Mouse (Mus musculus): ENCODE measurements around the gene Ldlrap1. TPM values are rescaled to one million over a fixed set of nuclear protein-coding genes. Genes with fewer than 3 reads are reported as not detected.
A peak's percentile ranks its signal among the peaks of the same experiment; 100 is the strongest.

Gene Ldlrap1
- polyA plus RNA-seq, 1 experiment from 2014 or later = 23.1 TPM

DNA sequence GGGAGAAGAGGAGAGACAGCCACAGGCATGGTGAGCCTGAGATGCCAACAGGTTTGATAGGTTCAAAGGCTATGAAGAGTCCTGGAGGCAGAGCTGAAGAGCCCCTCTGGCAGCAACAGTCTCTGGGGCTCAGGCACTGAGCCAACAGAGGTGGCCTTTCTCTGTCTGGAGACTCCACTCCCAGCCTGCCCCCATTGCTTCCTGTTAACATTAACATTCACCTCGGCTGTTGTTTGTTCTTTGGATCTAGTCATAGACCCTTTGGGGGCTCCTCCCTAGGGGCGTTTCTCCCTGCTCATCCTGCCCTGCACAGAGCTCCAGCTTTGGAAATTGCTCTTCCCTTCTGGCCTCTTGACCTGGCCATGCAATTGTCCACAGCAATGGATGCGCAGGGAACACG is 42.9 kb downstream of the Ldlrap1 start:
- 0 out of 2 replicates have a peak overlapping the region, but pooled peaks have one; percentile 9 for H3K9ac ChIP-seq (replicated peaks; ENCODE audit: low read length)
- no peak overlapping the region for H3K27ac ChIP-seq (ENCODE audit: low read length)
- WGBS = 40% methylated on average over 4 of the region's 4 CpGs
- H3K27me3 ChIP-seq (ENCODE audit: insufficient read depth, low read length) = no peaks in the 10 kb centered on the region
- H3K9me3 ChIP-seq (ENCODE audit: low read length) = no peaks in the 10 kb centered on the region
- H3K36me3 ChIP-seq (ENCODE audit: insufficient read depth, low read length) = no peaks in the 10 kb centered on the region
- H3K4me3 ChIP-seq (ENCODE audit: low read length) = no peak overlapping the region
- peaks cover 21% of the 10 kb centered on the region for H3K4me1 ChIP-seq (ENCODE audit: insufficient read depth, low read length)
- H3K4me2 ChIP-seq (replicated peaks; ENCODE audit: low read depth, low read length) = no peak overlapping the region
- ATAC-seq (ENCODE audit: low FRiP score, low TSS enrichment) = no peak

DNA sequence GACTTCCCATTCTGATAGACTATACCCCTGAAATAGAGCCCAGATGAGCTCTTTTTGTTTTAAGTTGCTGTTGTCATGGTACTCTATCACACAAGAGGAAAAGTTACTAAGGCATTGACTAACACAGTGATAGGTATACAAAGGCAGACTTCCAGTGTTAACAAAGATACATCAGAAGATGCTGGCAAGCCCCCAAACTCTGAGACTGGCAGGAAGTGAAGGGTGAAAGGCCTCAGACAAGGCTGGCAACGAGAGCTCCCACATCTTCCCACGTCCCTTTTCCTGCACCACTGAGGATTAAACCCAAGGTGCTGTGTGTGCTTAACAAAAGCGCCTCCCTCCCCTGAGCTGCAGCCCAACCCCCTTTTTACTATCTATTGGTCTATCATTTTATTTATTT is 44.6 kb downstream of the Ldlrap1 start:
- 65% methylated on average over 3 of the region's 3 CpGs for WGBS

DNA sequence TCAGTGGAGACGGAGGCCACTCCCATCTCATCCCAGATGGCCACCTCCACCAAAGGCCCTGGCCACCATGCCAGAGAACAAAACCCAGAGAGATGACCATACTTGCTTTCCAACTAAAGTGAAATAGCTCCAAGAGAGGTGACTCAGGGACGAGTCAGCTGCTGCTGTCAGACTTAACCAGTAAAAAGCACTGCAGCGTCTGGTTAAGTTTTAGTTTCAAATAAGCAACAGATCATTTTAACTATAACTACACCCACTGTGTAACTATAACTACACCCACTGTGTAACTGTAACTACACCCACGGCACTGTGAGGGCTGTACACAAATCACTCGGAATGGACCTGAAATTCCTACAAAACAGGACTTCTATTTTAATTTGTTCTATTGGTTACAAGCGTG is 46.7 kb downstream of the Ldlrap1 start:
- H3K9ac ChIP-seq (replicated peaks; ENCODE audit: low read length) = no peak overlapping the region
- H3K27ac ChIP-seq (ENCODE audit: low read length) = no peak overlapping the region
- H3K9me3 ChIP-seq (ENCODE audit: low read length) = no peaks in the 10 kb centered on the region
- H3K27me3 ChIP-seq (ENCODE audit: insufficient read depth, low read length) = no peaks in the 10 kb centered on the region
- peaks cover 18% of the 10 kb centered on the region for H3K4me1 ChIP-seq (ENCODE audit: insufficient read depth, low read length)
- H3K36me3 ChIP-seq (ENCODE audit: insufficient read depth, low read length) = no peaks in the 10 kb centered on the region
- H3K4me2 ChIP-seq (replicated peaks; ENCODE audit: low read depth, low read length) = no peak overlapping the region
- no peak overlapping the region for H3K4me3 ChIP-seq (ENCODE audit: low read length)
- no peak for ATAC-seq (ENCODE audit: low FRiP score, low TSS enrichment)
- WGBS = 76% methylated on average over 6 of the region's 6 CpGs

More for the DNA sequence above, 44.6 kb downstream of the Ldlrap1 start:
- no peak for ATAC-seq (ENCODE audit: low FRiP score, low TSS enrichment)
- Histone ChIP-seq H3K9ac (replicated peaks; ENCODE audit: low read length) (no peak overlapping the region), H3K9me3 (ENCODE audit: low read length) (no peaks in the 10 kb centered on the region), H3K4me2 (replicated peaks; ENCODE audit: low read depth, low read length) (no peak overlapping the region), H3K4me1 (ENCODE audit: insufficient read depth, low read length) (peaks cover 18% of the 10 kb centered on the region), H3K27ac (ENCODE audit: low read length) (no peak overlapping the region), H3K4me3 (ENCODE audit: low read length) (no peak overlapping the region), H3K36me3 (ENCODE audit: insufficient read depth, low read length) (no peaks in the 10 kb centered on the region), H3K27me3 (ENCODE audit: insufficient read depth, low read length) (no peaks in the 10 kb centered on the region)

GRCm38 (mm10) chr4:134720371-134720770 is 47.5 kb downstream of the Ldlrap1 start:
- 70% methylated on average over 3 of the region's 3 CpGs for WGBS
- Histone ChIP-seq H3K4me3 (ENCODE audit: low read length) (no peak overlapping the region), H3K4me2 (replicated peaks; ENCODE audit: low read depth, low read length) (no peak overlapping the region), H3K27ac (ENCODE audit: low read length) (no peak overlapping the region), H3K4me1 (ENCODE audit: insufficient read depth, low read length) (peaks cover 15% of the 10 kb centered on the region), H3K36me3 (ENCODE audit: insufficient read depth, low read length) (no peaks in the 10 kb centered on the region), H3K9me3 (ENCODE audit: low read length) (no peaks in the 10 kb centered on the region), H3K27me3 (ENCODE audit: insufficient read depth, low read length) (no peaks in the 10 kb centered on the region), H3K9ac (replicated peaks; ENCODE audit: low read length) (no peak overlapping the region)
- no peak for ATAC-seq (ENCODE audit: low FRiP score, low TSS enrichment)

- Histone ChIP-seq H3K4me2 (replicated peaks; ENCODE audit: low read depth, low read length) (no peak overlapping the region), H3K4me3 (ENCODE audit: low read length) (no peak overlapping the region), H3K9me3 (ENCODE audit: low read length) (no peaks in the 10 kb centered on the region), H3K27me3 (ENCODE audit: insufficient read depth, low read length) (no peaks in the 10 kb centered on the region), H3K4me1 (ENCODE audit: insufficient read depth, low read length) (peaks cover 6% of the 10 kb centered on the region; the same call in 1 of the 2 replicates), H3K9ac (replicated peaks; ENCODE audit: low read length) (no peak overlapping the region), H3K27ac (ENCODE audit: low read length) (no peak overlapping the region), H3K36me3 (ENCODE audit: insufficient read depth, low read length) (no peaks in the 10 kb centered on the region)
- no peak for ATAC-seq (ENCODE audit: low FRiP score, low TSS enrichment)
- 76% methylated on average over 8 of the region's 8 CpGs for WGBS
Measured at GRCm38 (mm10) chr4:134719489-134719888, 48.3 kb downstream of the Ldlrap1 start.

- Histone ChIP-seq H3K9me3 (ENCODE audit: low read length) (no peaks in the 10 kb centered on the region), H3K36me3 (ENCODE audit: insufficient read depth, low read length) (no peaks in the 10 kb centered on the region), H3K27ac (ENCODE audit: low read length) (no peak overlapping the region), H3K4me2 (replicated peaks; ENCODE audit: low read depth, low read length) (0 out of 2 replicates have a peak overlapping the region, but pooled peaks have one; percentile 7), H3K4me3 (ENCODE audit: low read length) (no peak overlapping the region), H3K27me3 (ENCODE audit: insufficient read depth, low read length) (no peaks in the 10 kb centered on the region), H3K9ac (replicated peaks; ENCODE audit: low read length) (no peak overlapping the region), H3K4me1 (ENCODE audit: insufficient read depth, low read length) (no peaks in the 10 kb centered on the region)
- peak; percentile 88 for ATAC-seq (ENCODE audit: low FRiP score, low TSS enrichment)
- WGBS = 6% methylated on average over 8 of the region's 8 CpGs
Measured at GRCm38 (mm10) chr4:134713937-134714336, 53.9 kb downstream of the Ldlrap1 start.

DNA sequence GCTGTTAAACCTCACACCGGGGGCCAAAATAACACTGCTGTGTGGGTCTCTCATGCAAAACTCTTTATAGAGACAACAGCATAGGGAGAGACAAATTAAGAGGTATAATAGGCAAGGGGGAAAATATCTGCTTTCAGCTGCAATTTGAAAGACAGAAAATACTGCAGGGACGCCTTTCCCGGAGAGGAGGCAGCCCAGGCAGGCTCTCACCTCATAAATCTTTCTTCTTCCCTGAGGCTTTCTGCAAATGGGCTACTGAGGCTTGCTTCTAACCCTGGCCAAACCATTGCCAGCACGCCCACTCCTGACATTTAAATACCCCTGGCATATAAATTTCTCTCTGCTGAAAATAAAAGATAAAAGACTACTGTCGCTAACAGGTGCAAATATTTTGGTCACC is 62.5 kb downstream of the Ldlrap1 start:
- Histone ChIP-seq H3K9ac (replicated peaks; ENCODE audit: low read length) (no peak overlapping the region), H3K27me3 (ENCODE audit: insufficient read depth, low read length) (no peaks in the 10 kb centered on the region), H3K4me3 (ENCODE audit: low read length) (no peak overlapping the region), H3K36me3 (ENCODE audit: insufficient read depth, low read length) (no peaks in the 10 kb centered on the region), H3K4me1 (ENCODE audit: insufficient read depth, low read length) (peaks cover 22% of the 10 kb centered on the region), H3K9me3 (ENCODE audit: low read length) (no peaks in the 10 kb centered on the region), H3K27ac (ENCODE audit: low read length) (no peak overlapping the region), H3K4me2 (replicated peaks; ENCODE audit: low read depth, low read length) (no peak overlapping the region; the same call in 1 of the 2 replicates)
- 23% methylated on average over 5 of the region's 5 CpGs for WGBS
- ATAC-seq (ENCODE audit: low FRiP score, low TSS enrichment) = no peak

GRCm38 (mm10) chr4:134704590-134704989 is 63.2 kb downstream of the Ldlrap1 start:
- H3K4me2 ChIP-seq (replicated peaks; ENCODE audit: low read depth, low read length) = peak overlapping the region; percentile 99
- peaks cover 22% of the 10 kb centered on the region for H3K4me1 ChIP-seq (ENCODE audit: insufficient read depth, low read length)
- no peak overlapping the region for H3K27ac ChIP-seq (ENCODE audit: low read length)
- no peak for ATAC-seq (ENCODE audit: low FRiP score, low TSS enrichment)
- no peaks in the 10 kb centered on the region for H3K27me3 ChIP-seq (ENCODE audit: insufficient read depth, low read length)
- no peaks in the 10 kb centered on the region for H3K9me3 ChIP-seq (ENCODE audit: low read length)
- peak overlapping the region; percentile 64 for H3K4me3 ChIP-seq (ENCODE audit: low read length)
- peak overlapping the region; percentile 62 for H3K9ac ChIP-seq (replicated peaks; ENCODE audit: low read length)
- under 1% methylated on average over 21 of the region's 21 CpGs for WGBS
- H3K36me3 ChIP-seq (ENCODE audit: insufficient read depth, low read length) = no peaks in the 10 kb centered on the region

DNA sequence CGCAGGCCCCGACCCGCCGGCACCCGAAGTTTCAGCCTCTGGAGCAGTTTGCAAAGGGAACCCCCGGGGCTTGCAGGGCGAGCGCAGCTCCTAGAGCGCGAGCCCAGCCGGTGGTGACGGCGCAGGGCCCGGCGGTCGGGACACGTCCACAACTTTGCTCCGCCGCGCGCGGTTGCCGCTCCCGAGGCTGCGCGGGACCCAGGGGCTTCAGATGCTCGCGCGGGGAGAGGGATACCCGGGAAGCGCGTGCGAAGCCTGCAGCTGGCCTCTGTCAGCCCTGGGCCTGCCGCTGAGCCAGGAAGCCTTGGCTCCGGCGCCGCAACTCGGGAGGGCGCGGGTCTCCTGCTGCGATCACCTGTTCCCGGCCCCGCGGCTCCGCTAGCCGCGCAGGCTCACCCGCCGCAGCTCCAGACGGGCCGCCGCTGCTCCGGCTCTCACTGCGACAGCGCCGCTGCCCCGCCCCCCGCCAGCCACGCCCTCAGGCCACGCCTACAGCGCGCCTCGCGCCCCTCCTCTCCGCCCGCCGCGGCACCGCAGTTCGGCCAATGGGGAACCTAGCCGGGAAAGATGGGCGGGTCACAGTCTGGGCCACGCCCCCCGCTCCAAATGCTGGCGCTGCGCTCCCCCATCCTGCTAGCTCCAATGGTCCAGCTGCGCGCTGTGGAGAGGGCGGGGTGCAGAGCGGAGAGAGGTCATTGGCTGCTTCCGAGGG is 63.8 kb downstream of the Ldlrap1 start, which contains the start of gene Man1c1:
Gene Man1c1 (minus strand): TSS at position 456 of the 712 bp plus-strand sequence.
- H3K4me3 ChIP-seq (ENCODE audit: low read length) = peak within 1 kb of the TSS; percentile 64
- H3K9me3 ChIP-seq (ENCODE audit: low read length) = no peaks in the 10 kb centered on the region
- ATAC-seq (ENCODE audit: low FRiP score, low TSS enrichment) = peak; percentile 96
- H3K4me1 ChIP-seq (ENCODE audit: insufficient read depth, low read length) = peaks cover 22% of the 10 kb centered on the region
- H3K27me3 ChIP-seq (ENCODE audit: insufficient read depth, low read length) = no peaks in the 10 kb centered on the region
- no peaks in the 10 kb centered on the region for H3K36me3 ChIP-seq (ENCODE audit: insufficient read depth, low read length)
- under 1% methylated on average over 73 of the region's 81 CpGs for WGBS
- H3K27ac ChIP-seq (ENCODE audit: low read length) = 0 out of 2 replicates have a peak within 1 kb of the TSS, but pooled peaks have one; percentile 14
- H3K4me2 ChIP-seq (replicated peaks; ENCODE audit: low read depth, low read length) = peak within 1 kb of the TSS; percentile 99
- peak within 1 kb of the TSS; percentile 71 for H3K9ac ChIP-seq (replicated peaks; ENCODE audit: low read length)

All from kidney, embryonic 16.5 days (tissue).